Mouse (Mus musculus) urinary bladder, adult 18-20 months (tissue): ENCODE measurements around the gene Pmm1.

Experiments used
- DNase-seq, 2 experiments: peaks; one replicate each; pipeline ENCODE4 v3.0.0; 2022; ENCODE audit warnings: low spot score in 2 of 2, mixed read lengths in 2 of 2

Gene Pmm1

DNA sequence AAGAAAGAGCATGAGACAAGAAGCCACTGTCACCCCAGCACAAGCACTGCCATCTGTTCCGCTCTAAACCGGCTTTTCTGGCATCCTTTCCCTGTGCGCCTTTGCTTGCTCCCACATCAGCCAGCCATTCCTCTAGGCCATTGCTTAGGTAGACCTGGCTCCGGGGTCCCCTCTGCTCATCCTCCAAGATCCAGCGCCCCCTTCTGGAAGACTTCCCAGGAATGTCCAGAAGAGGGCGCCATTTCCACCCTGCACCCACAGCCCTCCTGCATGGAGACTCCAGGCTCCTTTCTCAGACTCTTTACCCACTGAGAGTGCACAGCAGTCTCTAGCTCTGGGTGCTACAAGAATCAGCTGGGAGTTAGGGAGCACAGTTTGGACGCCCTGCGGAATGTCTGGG, 4.3 kb downstream of the Pmm1 start:
- DNase-seq = no peak

DNA sequence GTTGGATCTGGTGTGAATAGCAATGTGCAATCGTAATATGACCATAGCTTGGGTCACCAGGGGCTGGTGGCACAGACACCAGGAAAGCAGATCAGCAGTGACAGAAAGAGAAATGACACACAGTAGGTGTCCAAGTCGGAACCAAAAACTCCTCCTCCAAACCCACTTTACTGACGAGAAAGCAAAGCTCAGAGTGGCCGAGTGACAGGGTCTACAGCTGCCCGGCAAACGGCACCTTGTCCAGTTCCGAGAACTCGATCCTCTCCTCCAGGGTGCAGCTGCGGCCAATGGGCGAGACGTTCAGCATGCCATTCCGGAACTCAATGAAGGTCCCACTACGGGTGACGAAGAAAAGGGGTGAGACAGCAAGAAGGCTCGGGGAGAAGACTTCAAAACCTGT, 5.3 kb downstream of the Pmm1 start:
- no peak for DNase-seq

DNA sequence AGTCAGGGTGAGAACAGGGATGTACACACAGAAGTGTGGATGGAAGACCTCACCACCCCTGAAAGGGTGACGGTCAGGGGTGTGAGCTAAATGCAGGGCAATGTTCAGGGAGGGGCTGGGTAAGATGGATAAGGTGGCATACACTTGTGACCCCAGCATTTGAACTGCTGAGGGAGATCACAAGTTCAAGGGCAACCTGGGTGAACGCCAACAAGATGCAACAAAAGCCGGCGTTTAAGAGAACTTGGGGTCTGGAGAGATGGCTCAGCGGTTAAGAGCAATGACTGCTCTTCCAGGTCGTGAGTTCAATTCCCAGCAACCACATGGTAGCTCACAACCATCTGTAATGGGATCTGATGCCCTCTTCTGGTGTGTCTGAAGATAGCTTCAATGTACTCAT, 6.0 kb downstream of the Pmm1 start:
- no peak for DNase-seq

DNA sequence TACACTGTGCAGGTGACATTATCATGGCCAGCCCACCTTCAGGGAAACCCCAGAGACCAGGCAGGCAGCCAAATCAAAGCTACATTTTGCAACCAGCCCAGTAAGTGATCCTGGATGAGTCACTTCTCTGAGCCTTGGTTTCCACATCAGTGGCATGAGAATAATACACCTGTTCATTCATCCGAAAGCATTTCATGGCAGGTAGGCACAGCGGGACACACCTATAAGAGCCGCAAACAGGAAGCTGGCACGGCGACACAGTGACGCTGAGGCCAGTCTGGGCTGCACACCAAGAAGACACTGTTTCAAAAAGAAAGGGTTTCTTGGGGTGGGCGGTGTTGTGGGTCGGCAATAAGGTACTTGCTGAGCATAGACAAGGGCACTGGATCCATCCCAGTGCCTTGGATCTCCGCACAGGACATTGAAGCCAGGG, 6.6 kb downstream of the Pmm1 start:
- no peak for DNase-seq

DNA sequence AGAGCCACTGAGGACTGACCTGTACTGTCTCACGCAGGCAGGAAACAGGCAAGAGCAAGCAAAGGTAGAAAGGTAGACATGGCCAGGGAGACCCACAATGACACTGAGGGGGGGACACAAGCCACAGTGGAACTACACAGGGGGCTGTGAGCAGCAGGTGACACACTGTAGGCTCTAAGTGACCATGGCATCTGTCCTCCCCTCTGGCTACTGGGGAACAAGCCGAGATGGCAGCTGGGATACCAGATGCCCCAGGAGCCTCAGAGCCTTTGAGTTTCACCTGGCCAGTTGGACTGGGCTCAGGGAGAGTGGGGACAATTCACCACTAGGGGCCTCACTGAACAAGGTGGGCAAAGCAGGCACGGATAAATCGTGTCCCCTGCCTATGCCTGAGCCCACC, 8.4 kb downstream of the Pmm1 start:
- DNase-seq = no peak

DNA sequence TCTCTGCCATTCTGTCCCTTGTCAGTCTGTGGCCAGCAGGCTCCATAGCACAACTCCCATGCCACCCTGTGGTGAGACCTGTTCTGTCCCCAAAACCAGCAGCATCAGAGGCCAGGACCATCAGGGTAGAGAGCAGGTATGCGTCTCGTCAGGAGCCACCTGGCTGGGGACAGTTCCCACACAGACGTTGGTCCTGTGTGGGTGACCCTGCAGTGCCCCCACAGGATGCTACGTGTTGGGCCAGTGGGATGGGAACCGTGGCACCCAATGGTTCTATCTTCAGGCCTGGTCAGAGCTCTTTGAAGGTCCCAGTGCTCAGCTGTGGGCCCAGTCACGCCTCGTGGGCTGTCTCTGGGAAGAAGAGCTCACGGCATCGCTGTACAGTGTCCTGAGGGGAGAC, 9.6 kb downstream of the Pmm1 start:
- DNase-seq = no peak

DNA sequence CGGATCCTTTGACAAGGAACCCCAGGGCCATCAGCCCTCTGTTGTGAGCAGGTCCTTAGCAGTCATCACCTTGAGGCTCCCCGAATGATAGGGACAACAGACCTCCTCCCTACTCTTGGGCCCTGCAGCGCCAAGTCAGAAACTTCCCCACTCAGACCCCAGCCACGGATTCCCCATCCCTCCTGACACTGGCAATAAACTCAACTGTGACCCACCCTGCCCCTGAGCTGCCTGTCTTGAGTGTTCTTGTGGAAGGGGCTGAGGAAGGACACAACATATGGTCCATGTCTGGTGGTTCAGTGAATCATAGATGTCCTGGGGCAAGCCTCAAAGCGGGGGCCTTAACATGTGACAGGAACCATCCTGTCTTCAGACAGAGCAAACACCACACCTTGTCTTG, 10.0 kb downstream of the Pmm1 start:
- DNase-seq = no peak

DNA sequence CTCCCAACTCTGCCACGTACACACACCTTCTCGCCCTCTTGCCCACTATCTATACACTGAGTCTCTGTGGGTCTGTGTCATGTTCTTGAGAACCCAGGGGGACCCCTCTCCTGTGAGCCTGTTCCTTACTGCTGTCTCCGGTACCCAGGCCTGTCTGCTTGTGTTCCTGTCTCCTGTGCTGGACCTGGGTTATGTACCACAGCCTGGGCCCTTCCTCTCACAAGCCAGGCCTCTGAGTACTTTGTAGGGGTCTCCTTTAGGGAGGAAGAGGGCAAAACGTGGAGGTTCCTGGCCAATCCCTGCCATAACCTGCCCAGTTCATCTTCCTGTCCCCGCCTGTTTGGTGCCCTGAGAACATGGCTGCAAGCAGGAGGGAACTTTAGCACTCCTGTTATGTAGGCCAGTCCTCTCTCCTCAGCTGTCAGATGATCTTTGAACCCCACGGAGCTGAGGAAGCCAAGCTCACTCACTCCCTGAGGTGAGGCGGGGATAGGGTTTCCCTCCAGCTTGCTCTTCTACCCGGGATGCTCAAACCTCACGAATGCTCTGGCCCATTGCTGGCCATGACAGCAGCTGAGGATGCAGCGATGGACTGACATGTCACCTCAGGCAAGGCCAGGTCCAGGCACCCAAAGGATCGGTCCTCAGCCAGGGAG, 11.1 kb downstream of the Pmm1 start:
- no peak for DNase-seq

DNA sequence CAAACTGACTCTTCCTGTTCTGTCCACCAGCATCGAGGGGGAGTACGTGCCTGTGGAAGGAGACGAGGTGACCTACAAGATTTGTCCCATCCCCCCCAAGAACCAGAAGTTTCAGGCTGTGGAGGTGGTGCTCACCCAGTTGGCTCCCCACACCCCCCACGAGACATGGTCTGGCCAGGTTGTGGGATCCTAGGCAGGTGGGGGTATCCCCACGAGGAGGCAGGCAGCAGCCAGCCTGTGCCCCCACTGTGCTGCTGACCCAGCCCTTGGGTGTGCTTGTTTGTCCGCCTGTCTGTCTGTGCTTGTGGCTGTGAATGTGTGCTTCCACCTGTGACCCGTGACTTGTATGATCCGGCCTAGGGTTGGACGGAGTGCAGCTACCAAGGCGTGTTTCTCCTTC, 11.7 kb downstream of the Pmm1 start:
- DNase-seq = no peak

DNA sequence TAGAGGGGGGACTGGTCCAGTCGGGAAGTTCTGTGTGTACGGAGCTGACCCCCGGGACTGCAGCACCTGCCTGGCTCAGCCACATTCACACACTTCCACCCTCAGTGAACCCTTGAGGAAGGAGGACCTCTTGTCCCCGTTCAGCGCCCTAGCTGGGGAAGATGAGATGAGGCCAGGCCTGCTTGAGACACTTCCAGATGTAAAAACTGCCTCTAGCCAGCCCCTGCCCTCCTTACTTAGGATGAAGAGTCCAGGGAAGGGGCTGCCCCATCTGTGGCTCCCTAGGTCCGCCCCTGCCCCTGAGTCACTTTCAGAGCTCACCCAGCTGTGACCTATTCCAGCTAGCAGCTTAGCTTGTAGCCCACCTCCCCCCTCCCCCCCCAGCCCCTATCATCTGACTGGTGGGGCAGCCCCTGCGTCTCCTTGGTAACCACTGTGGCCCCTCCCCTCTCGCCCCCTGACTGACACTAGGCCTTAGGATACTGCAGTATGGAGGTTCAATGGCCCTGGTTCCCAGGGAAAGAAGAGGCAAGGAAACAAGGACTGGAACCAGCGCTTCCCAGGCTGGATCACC, 17.5 kb downstream of the Pmm1 start:
- DNase-seq = no peak

DNA sequence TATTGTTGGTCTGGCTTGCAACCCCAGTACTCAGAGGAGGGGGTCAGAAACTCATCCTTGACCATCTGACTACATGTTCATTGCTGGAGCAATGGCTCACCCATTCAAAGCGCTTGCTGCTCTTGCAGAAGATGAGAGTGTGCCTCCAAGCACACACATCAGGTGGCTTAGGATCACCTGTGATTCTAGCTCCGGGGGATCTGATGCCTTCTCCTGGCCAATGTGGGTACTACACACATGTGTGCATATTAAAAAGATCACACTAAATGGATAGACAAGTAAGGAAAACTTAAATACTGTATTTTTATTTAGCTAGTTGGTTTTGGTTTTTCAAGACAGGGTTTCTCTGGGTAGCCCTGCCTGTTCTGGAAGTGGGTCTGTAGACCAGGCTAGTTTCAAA, 19.7 kb downstream of the Pmm1 start:
- no peak for DNase-seq

DNA sequence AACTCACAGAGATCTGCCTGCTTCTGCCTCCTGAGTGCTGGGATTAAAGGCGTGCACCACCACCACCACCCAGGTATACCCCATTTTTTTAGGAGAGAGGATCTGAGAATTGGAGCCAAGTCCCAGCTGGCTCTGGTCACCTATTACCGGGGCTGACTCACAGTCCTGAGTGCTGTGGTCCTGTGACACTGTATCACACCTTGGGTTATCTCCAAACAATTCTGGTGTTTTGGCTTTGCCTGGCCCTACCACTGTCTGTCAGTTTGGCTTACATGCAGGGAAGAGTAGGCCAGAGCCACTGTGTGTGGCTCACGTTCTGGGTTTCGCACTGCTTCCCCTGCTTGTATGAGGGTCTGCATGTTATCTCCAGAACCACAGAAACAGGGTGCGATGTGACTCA, 20.5 kb downstream of the Pmm1 start:
- DNase-seq = no peak

DNA sequence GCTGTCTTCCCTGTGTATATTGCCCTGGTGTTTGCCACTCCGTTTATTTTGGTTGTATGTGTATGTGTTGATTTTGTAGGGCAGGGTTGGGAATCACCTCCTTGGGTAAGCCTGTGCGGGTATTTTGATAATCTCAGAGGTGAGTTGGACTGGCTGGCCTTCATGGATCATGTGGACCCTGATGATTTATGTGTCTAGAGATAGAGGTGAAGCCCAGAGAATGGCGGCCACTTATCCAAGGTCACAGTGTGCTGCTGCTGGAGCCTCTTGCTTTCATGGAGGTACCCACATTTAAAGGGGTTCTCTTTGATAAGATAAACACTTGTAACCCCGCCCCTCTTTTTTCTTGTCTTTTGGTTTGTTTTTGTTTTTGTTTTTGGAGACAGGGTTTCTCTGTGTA, 21.0 kb downstream of the Pmm1 start:
- DNase-seq = no peak

DNA sequence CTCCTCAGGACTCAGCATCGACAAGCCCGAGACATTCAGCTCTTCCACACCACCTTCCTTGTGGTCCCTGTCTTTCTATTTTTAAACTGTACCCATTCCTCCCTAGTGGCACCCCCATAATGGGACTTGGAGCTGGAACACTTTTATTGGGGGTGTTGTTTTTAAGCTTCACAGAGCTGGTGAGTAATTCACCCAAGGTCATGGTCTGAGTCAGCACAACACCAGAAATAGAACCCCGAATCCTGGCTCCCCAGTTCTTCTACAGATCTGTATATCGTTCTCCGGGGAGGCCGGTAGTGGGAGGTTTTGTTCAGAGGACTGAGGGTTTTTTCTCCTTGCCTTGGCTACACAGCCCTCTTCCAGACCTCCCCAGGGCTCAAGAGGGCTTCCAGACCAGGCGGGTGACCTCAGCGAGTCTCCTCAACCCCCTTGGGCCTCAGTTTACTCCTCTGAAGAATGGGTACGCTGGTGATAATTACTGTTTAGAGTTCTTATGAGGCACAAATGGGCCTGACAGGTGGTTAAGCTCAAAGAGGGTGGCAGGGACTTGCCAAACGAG, 21.5 kb downstream of the Pmm1 start:
- no peak for DNase-seq

DNA sequence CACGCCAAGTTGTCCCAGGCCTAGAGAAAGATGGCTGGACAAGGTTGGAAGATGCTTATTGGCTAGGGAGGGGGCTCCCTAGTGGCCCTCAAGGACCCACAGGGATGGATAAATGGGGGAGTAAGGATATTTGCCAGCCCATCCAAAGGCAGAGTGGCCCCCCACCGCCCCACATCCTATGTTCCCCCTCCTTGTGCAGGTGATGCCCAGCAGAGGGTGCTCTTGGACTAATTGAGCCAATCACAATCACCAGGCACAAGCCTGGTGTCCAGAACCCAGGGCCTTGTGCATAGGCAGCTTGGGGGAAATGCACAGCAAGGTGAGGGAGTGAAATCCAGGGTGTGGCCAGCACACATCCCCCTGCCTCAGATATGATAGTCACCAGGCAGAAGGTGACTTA, 22.5 kb downstream of the Pmm1 start:
- no peak for DNase-seq

DNA sequence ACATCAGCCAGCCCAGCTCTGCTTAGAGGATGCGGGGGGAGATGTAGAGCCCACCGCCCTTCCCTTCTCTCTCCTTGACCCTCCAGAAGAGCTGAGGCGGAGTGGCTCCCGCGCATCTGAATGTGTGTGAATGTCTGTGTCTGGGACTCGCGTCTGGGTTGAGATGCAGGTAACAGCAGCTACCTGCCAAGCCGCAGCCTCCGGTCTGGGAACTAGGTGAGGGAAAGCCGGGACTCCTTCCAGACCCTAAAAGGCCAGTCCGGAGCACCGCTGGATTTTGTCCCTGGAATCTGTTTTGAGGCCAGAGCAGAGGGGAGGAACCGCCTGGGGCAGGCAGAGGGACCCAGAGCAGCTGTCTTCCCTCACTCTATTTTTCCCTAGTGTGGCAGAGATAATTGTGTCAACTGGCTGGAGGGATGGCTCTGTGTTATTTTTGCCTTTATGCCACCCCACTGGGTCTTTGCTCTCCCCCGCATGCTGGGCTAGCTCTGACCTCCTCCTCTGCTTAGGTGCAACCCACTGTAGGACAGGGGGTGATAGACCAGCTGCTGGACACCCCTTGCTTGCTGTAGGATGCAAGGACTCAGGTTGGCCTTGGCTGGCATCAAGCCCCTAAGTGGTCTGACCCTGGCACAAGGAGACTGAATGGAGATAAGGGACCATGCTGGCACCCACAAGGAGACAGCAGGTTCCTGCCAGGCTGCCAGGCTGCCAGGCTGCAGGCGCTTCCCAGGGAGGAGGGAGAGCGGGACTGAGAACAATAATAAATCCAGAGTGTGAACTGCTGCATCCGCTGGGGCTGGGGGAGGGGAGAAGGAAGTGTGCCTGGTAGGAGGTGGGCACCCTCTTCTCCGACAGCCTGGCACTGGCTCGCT, 23.4 kb downstream of the Pmm1 start:
- DNase-seq = no peak

DNA sequence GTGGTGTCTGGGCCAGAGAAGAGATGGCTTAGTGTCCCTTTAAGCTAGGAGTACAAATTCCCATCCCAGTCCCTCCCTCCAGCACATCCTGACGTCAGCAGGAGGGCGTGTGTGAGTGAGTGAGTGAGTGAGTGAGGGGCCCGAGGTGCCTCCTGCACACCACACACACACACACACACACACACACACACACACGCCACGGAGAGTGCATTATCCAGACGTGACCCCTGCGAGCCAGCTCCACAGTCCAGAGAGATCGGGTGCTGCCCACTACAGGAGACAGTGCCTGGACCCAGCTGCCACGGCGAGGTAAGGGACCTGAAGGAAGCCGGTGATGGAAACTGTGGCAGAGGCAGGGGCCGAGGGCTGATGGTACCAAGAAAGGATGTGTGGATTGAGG, 24.1 kb downstream of the Pmm1 start, which contains the start of gene Csdc2:
TSS of gene Csdc2 (plus strand) at position 81 of the 400 bp plus-strand sequence.
- no peak for DNase-seq

DNA sequence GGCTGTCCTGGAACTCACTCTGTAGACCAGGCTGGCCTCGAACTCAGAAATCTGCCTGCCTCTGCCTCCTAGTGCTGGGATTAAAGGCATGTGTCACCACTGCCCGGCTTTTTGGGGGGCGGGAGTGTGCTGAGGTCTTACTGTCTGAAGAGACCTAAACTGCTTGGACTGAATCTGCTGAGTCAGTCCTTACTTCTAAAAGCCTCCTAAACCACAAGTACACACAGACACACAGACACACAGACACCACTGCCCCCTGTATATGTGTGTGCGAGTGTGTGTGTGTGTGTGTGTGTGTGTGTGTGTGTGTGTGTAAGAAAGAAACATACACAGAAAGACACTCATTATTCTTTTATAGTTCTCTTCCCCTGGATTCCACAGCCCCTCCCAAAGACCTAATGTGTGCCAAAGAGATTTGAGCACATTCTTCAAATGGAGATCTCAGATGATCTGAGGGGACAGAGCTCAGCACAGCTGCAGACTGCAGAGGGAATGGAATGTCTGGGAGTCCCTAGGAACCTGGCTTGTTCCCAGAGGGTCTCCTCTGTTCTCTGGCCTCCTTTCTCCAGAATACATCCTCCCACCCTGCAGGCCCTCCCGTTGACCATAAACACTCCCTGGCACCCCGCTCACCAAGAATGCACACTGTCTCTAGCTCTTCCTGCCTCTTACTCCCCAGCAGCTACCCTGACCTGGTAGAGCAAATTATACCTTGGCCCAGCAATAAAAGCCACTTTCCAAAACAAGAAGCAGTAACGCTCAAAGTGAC, 24.7 kb downstream of the Pmm1 start:
- no peak for DNase-seq

DNA sequence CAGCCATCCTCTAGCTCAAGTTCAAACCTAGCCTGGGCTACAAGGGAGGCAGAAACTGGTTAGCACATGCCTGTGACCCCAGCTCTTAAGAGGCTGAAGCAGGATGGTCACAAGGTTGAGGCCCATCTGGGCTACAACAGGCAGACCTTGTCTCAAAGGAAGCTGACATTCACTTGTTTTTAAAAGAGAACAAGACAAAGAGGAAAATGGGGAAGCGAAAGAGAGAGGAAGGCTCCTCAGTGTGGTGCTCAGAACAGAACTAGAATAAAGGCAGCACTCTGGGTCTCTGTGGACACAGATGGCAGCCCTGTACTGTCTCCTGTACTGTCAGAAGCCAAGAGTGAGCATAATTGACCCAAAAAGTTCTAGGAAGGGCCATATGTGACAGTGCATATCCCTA, 26.7 kb downstream of the Pmm1 start:
- no peak for DNase-seq

DNA sequence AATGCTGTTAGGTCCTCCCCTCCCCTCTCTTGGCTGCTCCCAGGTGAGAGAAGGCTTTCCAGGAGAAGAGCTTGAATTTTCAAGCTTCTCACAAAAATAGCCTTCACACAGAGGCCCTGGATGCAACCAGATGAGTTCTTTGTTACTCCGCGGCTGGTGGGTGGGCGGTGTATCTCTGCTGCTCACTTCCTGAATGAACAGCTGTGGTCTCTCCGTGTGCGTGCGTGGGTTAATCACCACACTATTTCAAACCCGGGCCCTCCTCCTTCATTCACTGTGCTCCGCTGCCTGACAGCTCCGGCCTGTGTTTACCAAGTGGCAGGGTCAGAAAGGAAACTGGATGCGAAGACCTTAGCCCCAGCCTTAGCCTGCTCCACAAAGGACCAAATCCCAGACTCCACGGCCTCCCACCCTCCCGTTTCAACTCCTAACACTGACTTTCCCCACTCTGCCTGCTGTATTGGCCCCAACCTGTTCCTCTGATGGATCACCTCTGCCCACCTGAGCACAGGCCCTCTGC, 27.7 kb downstream of the Pmm1 start:
- no peak for DNase-seq

DNA sequence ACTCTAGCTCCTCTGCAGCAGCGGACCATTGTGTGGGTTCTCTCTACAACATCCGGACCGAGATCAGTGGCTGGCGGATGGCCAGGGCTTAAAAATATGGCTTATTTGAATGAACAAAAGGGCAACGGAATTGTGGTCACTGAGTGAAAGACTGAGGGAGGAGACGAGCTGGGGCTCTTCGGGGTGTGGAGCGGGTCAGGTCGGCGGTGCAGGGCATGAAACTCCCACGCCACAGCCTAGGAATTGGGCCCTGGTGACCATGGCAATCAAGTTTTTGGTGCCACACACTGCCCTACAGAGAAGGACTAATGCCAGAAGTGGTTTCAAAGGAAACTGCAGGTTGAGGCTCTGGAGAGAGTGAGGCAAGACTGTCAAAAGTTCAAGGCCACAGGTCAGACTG, 32.5 kb downstream of the Pmm1 start:
- no peak for DNase-seq

DNA sequence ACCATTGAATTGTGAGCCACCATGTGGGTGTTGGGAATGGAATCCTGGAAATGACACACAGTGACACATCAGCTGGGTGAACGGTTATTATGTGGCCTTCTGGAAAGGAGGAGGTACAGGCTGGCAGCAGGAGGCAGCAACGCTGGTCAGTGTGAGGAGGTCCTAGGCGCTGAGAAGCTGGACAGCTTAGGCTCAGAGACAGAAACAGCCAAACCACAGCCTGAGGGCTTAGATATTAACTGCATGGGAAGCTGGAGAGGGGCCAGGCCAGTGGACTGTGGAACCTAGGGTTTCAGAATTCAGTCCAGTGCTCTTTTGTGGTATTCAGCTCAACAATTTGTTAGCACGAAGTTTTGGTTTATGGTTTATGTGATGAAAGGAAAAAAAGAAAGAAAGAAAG, 33.0 kb downstream of the Pmm1 start:
- no peak for DNase-seq
